Mouse (Mus musculus): ENCODE data around the gene Olfr1500.
"Not testable (repeated sequence)": the region's sequence is repeated elsewhere in the genome, so short reads cannot be mapped to it uniquely, and the experiment has no call there.

Olfr1500 gene
- long read RNA-seq, experiment 1: 0 reads
- long read RNA-seq, experiment 2: 0 reads

- intact Hi-C loops (cut with DNase I): no loop called here
These were observed at the start of gene Olfr1500 for GRCm38 (mm10) chr19:13830388-13830787. Gene Olfr1500, minus strand, starts transcription at chr19:13830488.

- intact Hi-C loops (cut with DNase I): no loop called here
These were observed 31.2 kb upstream of the Olfr1500 start, which contains the start of gene Olfr1502 for GRCm38 (mm10) chr19:13861495-13861894. Gene Olfr1502, plus strand, starts transcription at chr19:13861795.

GRCm38 (mm10) chr19:13850592-13850991 is 20.3 kb upstream of the Olfr1500 start, which contains the start of gene Olfr1501:
Gene Olfr1501, minus strand, starts transcription at chr19:13850692.
- intact Hi-C loops (cut with DNase I): not testable (repeated sequence)

- intact Hi-C loops (cut with DNase I): no loop called here
These were observed 1.8 kb downstream of the Olfr1500 start for GRCm38 (mm10) chr19:13828447-13828846.

GRCm38 (mm10) chr19:13820847-13821246 is 9.4 kb downstream of the Olfr1500 start:
- intact Hi-C loops (cut with DNase I): no loop called here

GRCm38 (mm10) chr19:13819347-13819746 is 10.9 kb downstream of the Olfr1500 start, which contains the start of gene Olfr1499:
Gene Olfr1499, minus strand, starts transcription at chr19:13819447.
- intact Hi-C loops (cut with DNase I): no loop called here

- intact Hi-C loops (cut with DNase I): no loop called here
These were observed 11.5 kb downstream of the Olfr1500 start for GRCm38 (mm10) chr19:13818827-13819226.

GRCm38 (mm10) chr19:13812823-13813222 is 17.5 kb downstream of the Olfr1500 start:
- intact Hi-C loops (cut with DNase I): no loop called here

GRCm38 (mm10) chr19:13805486-13805885 is 24.8 kb downstream of the Olfr1500 start:
- intact Hi-C loops (cut with DNase I): not testable (repeated sequence)

GRCm38 (mm10) chr19:13798102-13798501 is 32.2 kb downstream of the Olfr1500 start, which contains the start of gene Olfr1497:
Gene Olfr1497, minus strand, starts transcription at chr19:13798202.
- intact Hi-C loops (cut with DNase I): no loop called here

GRCm38 (mm10) chr19:13777578-13777977 is 52.7 kb downstream of the Olfr1500 start, which contains the start of gene Olfr1496:
Gene Olfr1496, plus strand, starts transcription at chr19:13777878.
- intact Hi-C loops (cut with DNase I): no loop called here

Data from adrenal gland (tissue).